Mouse (Mus musculus): ENCODE data around the gene Tlnrd1.

DNA sequence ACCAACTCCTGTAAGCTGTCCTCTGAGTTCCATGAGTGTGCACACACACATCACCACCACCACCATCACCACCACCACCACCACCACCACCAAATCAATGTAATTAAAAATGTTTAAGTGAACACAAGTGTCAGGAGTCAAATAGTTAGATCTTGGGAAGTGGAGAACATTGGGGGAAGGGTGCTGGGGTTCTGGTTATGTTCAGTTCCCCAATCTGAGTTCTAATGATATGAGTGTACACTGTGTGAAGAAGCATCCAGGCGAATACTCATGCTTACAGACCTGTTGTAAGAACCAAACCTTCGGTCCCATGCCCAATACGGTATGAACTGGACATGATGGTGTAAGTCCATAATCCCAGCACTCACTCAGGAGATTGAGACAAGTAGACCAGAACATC lies 26.2 kb downstream of the Tlnrd1 start:
- TF ChIP-seq MYOG (IDR thresholded peaks at IDR 0.05; ENCODE audit: control insufficient read depth in 1 of 3, insufficient read depth in 1 of 3, insufficient read length in 2 of 3, low read depth in 2 of 3) (no peak), MYOD1 (IDR thresholded peaks at IDR 0.05; ENCODE audit: control insufficient read depth in 1 of 3, insufficient read length in 2 of 3, low read depth in 2 of 3) (no peak)
